ENCODE assay signal across 9 mouse cellular contexts in genomic region chr11:44496217-44496616, GRCm38 (mm10). TPM values are rescaled to one million over a fixed set of nuclear protein-coding genes. Genes with fewer than 3 reads are reported as not detected.
DNase-seq lines count a peak whose midpoint lies in the region; TF ChIP-seq lines count a peak whose summit lies in the region.
"Had no signal": no experiment of that assay in that cellular context is flagged by ENCODE, and none has a peak within 500 bp of the region (broad histone marks: within the 10 kb centered on the region; RNA-seq: fewer than 3 reads in every experiment).

No protein-coding gene starts in this region.

- H3K4me3 ChIP-seq in layer of hippocampus, adult 2 months = no peak overlapping the region
- H3K4me3 ChIP-seq: neural tube, embryonic 12.5 days had no signal

- TF ChIP-seq CTCF in layer of hippocampus, adult 2 months (conservative IDR thresholded peaks at IDR 0.05) = no peak
- TF ChIP-seq CTCF in brain, embryonic 14.5 days (IDR thresholded peaks at IDR 0.05; ENCODE audit: borderline replicate concordance, extremely low read depth, insufficient read depth, insufficient read length) = no peak

- DNase-seq in layer of hippocampus, adult 2 months (ENCODE audit: low spot score in 2 of 2) = no peak
- DNase-seq in layer of hippocampus, adult 11-12 months (ENCODE audit: low spot score) = no peak
- DNase-seq in brain, embryonic 14.5 days (ENCODE audit: low read depth) = peak; percentile 9
- DNase-seq in kidney, postnatal 10 days = peak; percentile 36
- DNase-seq in ovary, postnatal 14 days (ENCODE audit: low spot score) = peak; percentile 13
- no peak for DNase-seq in cerebellum, adult 11-12 months
- no peak for DNase-seq in adrenal gland, postnatal 4 days (ENCODE audit: low spot score in 2 of 2)
- DNase-seq in retina, postnatal 1 day = no peak

- H3K27ac ChIP-seq in layer of hippocampus, adult 2 months = 0 out of 2 replicates have a peak overlapping the region, but pooled peaks have one; percentile 43
- H3K27ac ChIP-seq: neural tube, embryonic 12.5 days had no signal

- TF ChIP-seq POLR2A in brain, embryonic 14.5 days (IDR thresholded peaks at IDR 0.05; ENCODE audit: borderline replicate concordance, extremely low read depth, insufficient read depth, insufficient read length, poor library complexity, severe bottlenecking) = no peak

RNA-seq across cellular contexts. Expression of gene Rnf145, which starts 22.5 kb away (rescaled TPM):
- 10 to 100 TPM; 95.7 to 97.0 TPM for total RNA-seq in layer of hippocampus, adult 2 months (2021)
- polyA plus RNA-seq in brain, embryonic 14.5 days (2012; rRNA removed) = 179 and 193 TPM in 2 replicates
- 100 to 1,000 TPM; 111 to 113 TPM for total RNA-seq in adrenal gland, postnatal 4 days (2021)

RNA-seq across cellular contexts. Expression of gene Ublcp1, which starts 25.9 kb away (rescaled TPM):
- 10 to 100 TPM; 50.1 to 50.4 TPM for total RNA-seq in layer of hippocampus, adult 2 months (2021)
- 53.6 and 62.0 TPM in 2 replicates for polyA plus RNA-seq in brain, embryonic 14.5 days (2012; rRNA removed)
- 10 to 100 TPM; 41.4 to 46.7 TPM for total RNA-seq in adrenal gland, postnatal 4 days (2021)

Comparison
In these comparisons a context has a peak if more than half of its experiments do, and no peak if none do; other contexts are left out.
1. DNase-seq: peak in brain, embryonic 14.5 days (single experiment), kidney, postnatal 10 days (single experiment) and ovary, postnatal 14 days (single experiment); none in layer of hippocampus, adult 2 months (0 of 2), layer of hippocampus, adult 11-12 months (single experiment), cerebellum, adult 11-12 months (single experiment), adrenal gland, postnatal 4 days (0 of 2) and retina, postnatal 1 day (single experiment).